Mouse (Mus musculus) limb, embryonic 12.5 days (tissue): ENCODE data around the gene Akap13. TPM values are rescaled to one million over a fixed set of nuclear protein-coding genes. Genes with fewer than 3 reads are reported as not detected.

Experiments used
- ATAC-seq: fragments of 200-750 bp; cut with Nextera tagmentation; 2 replicates; pipeline ENCODE4 v1.8.0; 2017; ENCODE audit warnings: low read depth, moderate TSS enrichment; ENCODE audit not compliant: insufficient number of reproducible peaks, insufficient read depth, low FRiP score, low TSS enrichment
- H3K27ac ChIP-seq: fragments of 300-500 bp; sonication (generic); 2 replicates; pipeline ENCODE4 v1.5.1; 2016; ENCODE audit warnings: mild to moderate bottlenecking, moderate library complexity
- H3K27me3 ChIP-seq: fragments of 300-500 bp; sonication (generic); 2 replicates; pipeline ENCODE4 v1.6.1; 2016; ENCODE audit warnings: mild to moderate bottlenecking, moderate library complexity
- H3K36me3 ChIP-seq: fragments of 300-500 bp; sonication (generic); 2 replicates; pipeline ENCODE4 v1.6.1; 2016; ENCODE audit warnings: mild to moderate bottlenecking, moderate library complexity
- H3K4me1 ChIP-seq: fragments of 300-500 bp; sonication (generic); replicated peaks from 2 replicates; pipeline ENCODE4 v1.6.1; 2016
- H3K4me2 ChIP-seq: fragments of 300-500 bp; sonication (generic); 2 replicates; pipeline ENCODE4 v1.6.1; 2016; ENCODE audit warnings: mild to moderate bottlenecking, moderate library complexity
- H3K4me3 ChIP-seq: fragments of 300-500 bp; sonication (generic); replicated peaks from 2 replicates; pipeline ENCODE4 v1.5.1; 2016; ENCODE audit warnings: mild to moderate bottlenecking
- H3K9ac ChIP-seq: fragments of 300-500 bp; sonication (generic); replicated peaks from 2 replicates; pipeline ENCODE4 v1.6.1; 2016; ENCODE audit warnings: mild to moderate bottlenecking, moderate library complexity
- H3K9me3 ChIP-seq: fragments of 300-500 bp; sonication (generic); 2 replicates; pipeline ENCODE4 v1.6.1; 2016; ENCODE audit warnings: mild to moderate bottlenecking, moderate library complexity
- WGBS: fragments of 180-500 bp; shearing (Covaris S2); methylation state at CpG from one replicate; pipeline ENCODE4 v1.1.7; 2016; 5-methylcytosine and 5-hydroxymethylcytosine counted together
- polyA plus RNA-seq: library from polyadenylated mRNA; unstranded; fragments of >200 nt; fragmentation: Nextera tagmentation; extraction: Ambion mirVana; gene quantifications from 2 replicates; pipeline ENCODE4 v1.2.1, GENCODE M21; 2016

The Akap13 gene
- polyA plus RNA-seq, result 42.8 and 44.9 TPM in 2 replicates

- Histone ChIP-seq H3K4me1 (peaks cover 12% of the 10 kb centered on the region), H3K9me3 (no peaks in the 10 kb centered on the region), H3K27me3 (no peaks in the 10 kb centered on the region), H3K36me3 (no peaks in the 10 kb centered on the region), H3K4me2 (peak within 1 kb of the TSS; percentile 81), H3K4me3 (peak within 1 kb of the TSS; percentile 89), H3K9ac (peak within 1 kb of the TSS; percentile 94), H3K27ac (peak within 1 kb of the TSS; percentile 99)
- under 1% methylated on average over 87 of the region's 94 CpGs for WGBS
- peak; percentile 99 for ATAC-seq
Observed at GRCm38 (mm10) chr7:75455223-75456151, at the start of gene Akap13. Gene Akap13 (plus strand): TSS chr7:75455534.

GRCm38 (mm10) chr7:75410641-75411040 lies 44.7 kb upstream of the Akap13 start:
- ATAC-seq, result no peak
- 77% methylated on average over 3 of the region's 3 CpGs for WGBS

GRCm38 (mm10) chr7:75411226-75411625 lies 44.1 kb upstream of the Akap13 start:
- Histone ChIP-seq H3K36me3 (no peaks in the 10 kb centered on the region), H3K4me3 (no peak overlapping the region), H3K27me3 (no peaks in the 10 kb centered on the region), H3K4me1 (no peaks in the 10 kb centered on the region), H3K9me3 (no peaks in the 10 kb centered on the region), H3K4me2 (no peak overlapping the region), H3K9ac (no peak overlapping the region), H3K27ac (no peak overlapping the region)
- ATAC-seq, result no peak
- 69% methylated on average over 6 of the region's 6 CpGs for WGBS

More at GRCm38 (mm10) chr7:75410641-75411040, 44.7 kb upstream of the Akap13 start:
- Histone ChIP-seq H3K27me3 (no peaks in the 10 kb centered on the region), H3K27ac (no peak overlapping the region), H3K9me3 (no peaks in the 10 kb centered on the region), H3K36me3 (no peaks in the 10 kb centered on the region), H3K4me1 (no peaks in the 10 kb centered on the region), H3K4me3 (no peak overlapping the region), H3K9ac (no peak overlapping the region), H3K4me2 (no peak overlapping the region)

- no peaks in the 10 kb centered on the region for H3K4me1 ChIP-seq
- ATAC-seq, result no peak
- no peaks in the 10 kb centered on the region for H3K36me3 ChIP-seq
- H3K27ac ChIP-seq, result no peak overlapping the region
- H3K9ac ChIP-seq, result no peak overlapping the region
- H3K4me3 ChIP-seq, result no peak overlapping the region
- H3K4me2 ChIP-seq, result no peak overlapping the region
- no peaks in the 10 kb centered on the region for H3K27me3 ChIP-seq
- WGBS, result 87% methylated on average over 10 of the region's 10 CpGs
- H3K9me3 ChIP-seq, result no peaks in the 10 kb centered on the region
Observed at GRCm38 (mm10) chr7:75412011-75412510, 43.3 kb upstream of the Akap13 start.

- no peak overlapping the region for H3K4me3 ChIP-seq
- H3K27me3 ChIP-seq, result no peaks in the 10 kb centered on the region
- no peak for ATAC-seq
- no peaks in the 10 kb centered on the region for H3K36me3 ChIP-seq
- no peak overlapping the region for H3K27ac ChIP-seq
- 72% methylated on average over 2 of the region's 2 CpGs for WGBS
- H3K9ac ChIP-seq, result no peak overlapping the region
- H3K9me3 ChIP-seq, result no peaks in the 10 kb centered on the region
- H3K4me2 ChIP-seq, result no peak overlapping the region
- no peaks in the 10 kb centered on the region for H3K4me1 ChIP-seq
Observed at GRCm38 (mm10) chr7:75412568-75412967, 42.8 kb upstream of the Akap13 start.

- Histone ChIP-seq H3K9me3 (no peaks in the 10 kb centered on the region), H3K9ac (no peak overlapping the region), H3K4me2 (no peak overlapping the region), H3K4me1 (no peaks in the 10 kb centered on the region), H3K27me3 (no peaks in the 10 kb centered on the region), H3K36me3 (no peaks in the 10 kb centered on the region), H3K4me3 (no peak overlapping the region), H3K27ac (no peak overlapping the region)
- WGBS, result 60% methylated on average over 6 of the region's 6 CpGs
- 0 out of 2 replicates have a peak, but pooled peaks have one; percentile 37 for ATAC-seq
Observed at GRCm38 (mm10) chr7:75413903-75414302, 41.4 kb upstream of the Akap13 start.

GRCm38 (mm10) chr7:75414316-75414715 lies 41.0 kb upstream of the Akap13 start:
- no peaks in the 10 kb centered on the region for H3K36me3 ChIP-seq
- no peak for ATAC-seq

GRCm38 (mm10) chr7:75415166-75415881 lies 40.0 kb upstream of the Akap13 start:
- Histone ChIP-seq H3K4me3 (no peak overlapping the region), H3K4me2 (no peak overlapping the region), H3K27ac (no peak overlapping the region), H3K36me3 (no peaks in the 10 kb centered on the region), H3K27me3 (no peaks in the 10 kb centered on the region), H3K9ac (no peak overlapping the region), H3K4me1 (no peaks in the 10 kb centered on the region), H3K9me3 (no peaks in the 10 kb centered on the region)
- WGBS, result 75% methylated on average over 4 of the region's 4 CpGs
- ATAC-seq, result no peak

More at GRCm38 (mm10) chr7:75414316-75414715, 41.0 kb upstream of the Akap13 start:
- H3K4me1 ChIP-seq, result no peaks in the 10 kb centered on the region
- 60% methylated on average over 3 of the region's 3 CpGs for WGBS
- no peak overlapping the region for H3K27ac ChIP-seq
- H3K9ac ChIP-seq, result no peak overlapping the region
- no peaks in the 10 kb centered on the region for H3K27me3 ChIP-seq
- H3K4me3 ChIP-seq, result no peak overlapping the region
- no peaks in the 10 kb centered on the region for H3K9me3 ChIP-seq
- H3K4me2 ChIP-seq, result no peak overlapping the region

- H3K9me3 ChIP-seq, result no peaks in the 10 kb centered on the region
- ATAC-seq, result no peak
Observed at GRCm38 (mm10) chr7:75415882-75416585, 39.3 kb upstream of the Akap13 start.

GRCm38 (mm10) chr7:75420927-75421326 lies 34.4 kb upstream of the Akap13 start:
- Histone ChIP-seq H3K27me3 (no peaks in the 10 kb centered on the region), H3K9ac (no peak overlapping the region), H3K9me3 (no peaks in the 10 kb centered on the region), H3K4me2 (no peak overlapping the region), H3K36me3 (no peaks in the 10 kb centered on the region), H3K27ac (no peak overlapping the region), H3K4me3 (no peak overlapping the region), H3K4me1 (peaks cover 9% of the 10 kb centered on the region)
- WGBS, result 91% methylated on average over 2 of the region's 2 CpGs
- no peak for ATAC-seq

More at GRCm38 (mm10) chr7:75415882-75416585, 39.3 kb upstream of the Akap13 start:
- Histone ChIP-seq H3K4me2 (no peak overlapping the region), H3K4me3 (no peak overlapping the region), H3K27me3 (no peaks in the 10 kb centered on the region), H3K27ac (no peak overlapping the region), H3K9ac (no peak overlapping the region), H3K36me3 (no peaks in the 10 kb centered on the region), H3K4me1 (no peaks in the 10 kb centered on the region)
- WGBS, result 82% methylated on average over 7 of the region's 7 CpGs
